Mouse (Mus musculus) v-Abl transformed pro-B cells (cell line): Measurements from ENCODE around the gene Olfr790.

Experiments
- in situ Hi-C, 2 experiments: fragments of 400-800 bp; cut with MboI; formaldehyde crosslinking; loops; one replicate each; pipeline ENCODE4 v1.15.1; 2025; ENCODE audit not compliant: unreplicated experiment in 2 of 2

The Olfr790 gene

DNA sequence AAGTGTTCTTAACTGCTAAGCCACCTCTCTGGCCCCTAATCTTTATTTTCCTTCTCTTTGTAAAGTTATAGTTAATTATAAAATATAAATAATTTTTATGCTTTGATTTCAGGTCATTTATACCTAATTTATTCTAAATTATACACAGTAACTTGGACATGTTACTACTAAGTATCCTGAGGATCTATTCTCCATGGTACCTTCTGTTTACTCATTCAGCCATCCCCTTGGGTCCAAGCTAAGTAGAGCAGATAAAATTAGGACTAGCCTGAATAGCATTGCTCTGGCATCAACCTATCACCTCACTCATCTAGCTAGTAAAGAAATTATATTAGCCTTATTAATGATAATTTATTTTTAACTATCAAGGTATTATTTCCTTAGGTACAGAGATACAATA lies at the start of gene Olfr790:
Gene Olfr790, plus strand, starts transcription at position 301 of the 400 bp plus-strand sequence.
- in situ Hi-C loops, result no loop called here

DNA sequence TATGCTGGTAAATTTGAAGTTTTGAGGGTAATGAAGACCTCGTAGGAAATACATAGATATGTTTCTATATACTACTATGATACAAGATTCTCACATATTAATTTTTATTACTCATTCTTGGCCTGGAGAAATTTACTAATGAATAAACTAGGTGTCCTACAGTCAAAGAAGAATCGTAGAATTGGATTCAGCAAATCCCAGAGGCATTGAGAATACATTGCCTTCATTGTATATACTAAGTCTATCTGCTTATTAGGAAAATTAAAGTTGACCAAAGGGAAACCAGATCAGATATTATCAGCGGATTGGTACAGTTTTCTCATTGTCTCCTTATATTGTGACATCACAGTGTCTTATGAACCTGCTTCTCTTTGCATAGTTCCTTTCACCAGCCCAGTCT lies 36.7 kb upstream of the Olfr790 start, which contains the start of gene Olfr787:
Gene Olfr787, plus strand, starts transcription at position 301 of the 400 bp plus-strand sequence.
- in situ Hi-C loops, result no loop called here

DNA sequence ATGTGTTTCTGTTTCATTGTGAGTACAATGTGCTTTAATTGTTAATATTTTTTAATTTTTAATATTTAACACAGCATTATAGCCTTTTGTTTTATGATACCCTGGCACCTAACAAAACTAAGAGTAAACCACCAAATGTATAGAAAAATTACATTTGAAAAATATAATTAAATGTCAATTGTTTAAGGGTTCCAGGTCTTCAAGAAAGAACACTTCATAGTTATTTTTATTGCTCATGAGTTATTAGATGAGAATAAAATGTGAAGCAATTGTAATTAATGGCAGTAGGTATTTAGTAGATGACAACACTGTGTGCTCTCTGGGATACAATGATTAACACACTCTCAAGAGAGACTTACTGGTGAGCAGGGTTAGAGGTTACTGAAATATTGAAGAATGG lies 27.6 kb upstream of the Olfr790 start, which contains the start of gene Olfr788:
Gene Olfr788, plus strand, starts transcription at position 301 of the 400 bp plus-strand sequence.
- in situ Hi-C loops, result no loop called here

DNA sequence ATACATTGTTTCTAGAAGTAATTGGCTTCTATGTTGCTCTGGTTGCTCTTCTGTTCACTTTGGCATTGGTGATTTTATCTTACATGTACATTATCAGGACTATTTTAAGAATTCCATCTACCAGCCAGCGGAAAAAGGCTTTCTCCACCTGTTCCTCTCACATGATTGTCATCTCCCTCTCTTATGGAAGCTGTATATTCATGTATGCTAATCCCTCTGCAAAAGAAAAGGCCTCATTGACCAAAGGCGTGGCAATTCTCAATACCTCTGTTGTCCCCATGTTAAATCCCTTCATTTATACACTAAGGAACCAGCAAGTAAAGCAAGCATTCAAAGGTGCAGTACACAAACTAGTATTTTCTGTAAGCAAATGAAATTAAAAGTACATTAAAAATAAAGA lies 25.0 kb upstream of the Olfr790 start:
- in situ Hi-C loops, result no loop called here

DNA sequence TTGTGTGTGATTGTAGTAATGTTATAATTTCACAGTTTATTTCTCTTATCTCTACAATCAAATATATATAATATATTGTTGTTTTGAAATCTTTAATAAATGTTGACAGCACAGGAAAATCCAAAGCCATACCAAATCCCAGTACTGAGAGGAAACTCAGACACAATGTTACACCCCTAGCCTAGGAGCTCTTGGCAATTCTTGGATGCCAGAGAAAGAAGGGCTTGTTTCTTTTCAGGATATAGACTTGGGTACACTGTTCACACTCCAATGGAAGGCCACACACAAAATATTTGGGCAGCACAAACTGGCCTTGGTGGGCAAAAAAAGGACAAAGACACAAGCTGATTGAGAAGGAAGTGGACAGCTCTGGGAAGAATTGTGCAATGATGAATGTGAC lies 24.6 kb upstream of the Olfr790 start:
- in situ Hi-C loops, result no loop called here

DNA sequence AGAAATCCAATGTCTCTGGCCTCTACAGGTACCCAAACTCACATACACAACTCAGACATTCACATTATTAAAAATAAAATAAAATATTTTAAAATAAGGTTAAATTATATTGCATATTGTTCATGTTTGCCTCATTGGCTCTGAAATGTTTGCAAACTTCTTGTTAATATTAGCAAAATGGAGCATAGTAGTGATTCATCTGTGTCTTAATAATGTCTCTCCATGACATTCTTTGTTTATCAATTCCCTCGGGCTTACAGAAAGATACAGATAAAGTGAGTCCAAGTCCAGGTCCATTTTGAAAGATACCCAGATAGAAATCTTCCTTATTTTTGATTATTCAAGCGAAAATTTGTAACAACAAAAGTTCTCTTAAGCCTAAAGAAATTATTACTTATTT lies 13.8 kb upstream of the Olfr790 start, which contains the start of gene Olfr789:
Gene Olfr789, plus strand, starts transcription at position 301 of the 400 bp plus-strand sequence.
- in situ Hi-C loops, result no loop called here

DNA sequence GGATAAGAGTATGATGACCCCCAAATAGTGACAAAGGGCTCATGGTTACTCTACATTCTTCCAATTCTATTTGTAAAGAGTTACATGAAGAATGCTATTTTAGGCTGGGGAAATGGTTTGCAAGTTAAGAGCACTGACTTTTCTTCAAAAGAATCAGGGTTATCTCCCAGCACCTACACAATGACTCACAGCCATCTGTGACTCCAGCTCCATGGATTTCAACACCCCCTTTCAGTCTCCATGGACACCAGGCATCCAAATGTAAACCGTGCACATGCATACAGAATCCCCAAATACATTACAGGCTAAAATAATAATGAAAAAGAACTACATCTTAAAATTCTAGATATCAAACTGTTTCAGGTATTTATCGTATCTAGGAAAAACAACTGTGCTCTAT lies 8.2 kb upstream of the Olfr790 start:
- in situ Hi-C loops, result no loop called here

DNA sequence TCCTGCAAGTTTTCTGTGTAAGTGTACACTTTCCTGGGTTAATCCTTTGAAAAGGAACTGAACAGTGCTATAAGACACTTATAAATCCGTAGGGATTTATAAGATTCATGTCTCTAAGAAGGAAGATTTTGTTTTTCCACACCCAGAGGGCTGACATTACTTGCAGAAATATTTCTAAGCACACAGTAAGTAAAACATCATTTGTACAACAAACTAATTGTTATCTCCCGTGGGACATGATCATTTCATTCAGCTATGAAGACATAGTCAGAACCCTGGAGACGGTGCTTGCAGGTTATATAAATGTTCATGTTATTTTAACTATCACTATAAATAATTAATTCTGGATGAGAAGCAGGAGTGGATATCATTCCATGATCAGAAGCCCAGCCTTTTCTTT lies 23.2 kb downstream of the Olfr790 start, which contains the start of gene Olfr791:
Gene Olfr791, plus strand, starts transcription at position 301 of the 400 bp plus-strand sequence.
- in situ Hi-C loops, result no loop called here

DNA sequence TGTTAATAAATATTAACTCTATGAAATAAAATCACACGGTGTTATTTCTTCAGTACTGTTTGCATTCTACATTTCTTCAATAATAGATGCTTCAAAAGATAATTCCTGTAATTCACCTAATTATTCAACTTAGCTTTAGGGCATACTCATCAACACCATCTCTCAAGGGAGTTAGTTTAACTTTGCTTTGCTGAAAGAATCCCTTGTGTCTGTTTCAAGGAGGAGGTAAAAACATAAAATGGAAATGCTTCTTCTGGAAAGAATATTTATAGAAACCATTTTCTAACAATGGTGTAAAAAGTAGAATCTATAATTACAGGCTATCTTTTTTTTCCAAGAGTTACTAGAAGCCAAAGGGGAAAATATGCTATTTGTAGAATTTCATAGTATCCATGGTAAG lies 40.6 kb downstream of the Olfr790 start, which contains the start of gene Olfr792:
Gene Olfr792, plus strand, starts transcription at position 301 of the 400 bp plus-strand sequence.
- in situ Hi-C loops, result no loop called here

DNA sequence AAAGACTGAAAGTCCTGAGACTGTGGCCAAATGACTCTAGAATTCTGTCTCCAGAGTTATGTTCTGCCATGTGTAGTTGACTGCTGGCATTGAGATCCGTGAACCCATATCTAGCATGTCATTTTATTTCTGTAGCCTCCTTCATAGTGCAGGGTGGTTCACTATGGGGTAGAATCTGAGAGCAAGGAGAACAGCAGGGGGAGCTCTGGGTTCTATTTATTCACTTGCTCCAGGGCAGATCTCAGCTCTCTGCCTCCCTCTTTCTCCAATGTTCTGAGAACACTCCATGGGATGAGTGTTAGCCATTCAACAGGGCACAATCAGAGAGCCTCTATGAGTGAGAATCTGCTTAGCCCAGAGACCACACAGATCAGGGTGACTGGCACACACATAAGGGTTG lies 51.1 kb downstream of the Olfr790 start:
- in situ Hi-C loops, result no loop called here
